Mouse (Mus musculus) CH12.LX (cell line): Measurements from ENCODE around the gene Babam1. TPM values are rescaled to one million over a fixed set of nuclear protein-coding genes. Genes with fewer than 3 reads are reported as not detected.

Source experiments
- DNase-seq: peaks from one replicate; pipeline ENCODE4 v3.0.0-alpha.2; 2013; ENCODE audit errors: extremely low read depth
- H3K27ac ChIP-seq: 2 replicates; pipeline ENCODE4 v1.5.1; 2012; ENCODE audit warnings: low read depth, mild to moderate bottlenecking, control low read depth, moderate library complexity; ENCODE audit not compliant: insufficient read depth
- H3K27me3 ChIP-seq: replicated peaks from 2 replicates; pipeline ENCODE3; 2012; ENCODE audit warnings: inconsistent platforms
- H3K36me3 ChIP-seq, 2 experiments: replicated peaks in 1 of 2; 2 replicates each; pipeline versions ENCODE3 to v1.6.1; 2012; ENCODE audit warnings: inconsistent platforms in 1 of 2, low read length in 1 of 2, mild to moderate bottlenecking in 1 of 2, mixed read lengths in 1 of 2, moderate library complexity in 1 of 2; ENCODE audit not compliant: control insufficient read depth in 1 of 2, insufficient read depth in 1 of 2
- H3K4me1 ChIP-seq, 2 experiments: 2 replicates each; pipeline ENCODE4 v1.6.1; 2012; ENCODE audit warnings: inconsistent platforms in 1 of 2, moderate library complexity in 1 of 2; ENCODE audit not compliant: insufficient read depth in 2 of 2, control insufficient read depth in 1 of 2
- H3K4me2 ChIP-seq: 2 replicates; pipeline ENCODE4 v1.6.1; 2012; ENCODE audit warnings: low read depth, mild to moderate bottlenecking, control low read depth; ENCODE audit not compliant: poor library complexity, insufficient read depth, severe bottlenecking
- H3K4me3 ChIP-seq, 3 experiments: fragments of 150-350 bp in 1 of 3; sonication (generic) in 1 of 3; replicated peaks in 1 of 3; 2 replicates each; pipeline versions ENCODE3 to v1.5.1; 2011 to 2012; ENCODE audit warnings: low read depth in 2 of 3, low read length in 2 of 3, mild to moderate bottlenecking in 2 of 3, moderate library complexity in 2 of 3, control low read depth in 1 of 3, improper control_type of control experiment in 1 of 3, inconsistent platforms in 1 of 3, mixed read lengths in 1 of 3; ENCODE audit not compliant: poor library complexity in 1 of 3
- H3K79me2 ChIP-seq: replicated peaks from 2 replicates; pipeline ENCODE4 v1.6.1; 2012; ENCODE audit warnings: mild to moderate bottlenecking, moderate library complexity; ENCODE audit not compliant: control insufficient read depth, poor library complexity, insufficient read depth, severe bottlenecking; ENCODE audit errors: extremely low read depth
- H3K9ac ChIP-seq: 2 replicates; pipeline ENCODE4 v1.6.1; 2012; ENCODE audit warnings: low read depth, mild to moderate bottlenecking, control low read depth, moderate library complexity; ENCODE audit not compliant: insufficient read depth
- H3K9me3 ChIP-seq: replicated peaks from 2 replicates; pipeline ENCODE3; 2012; ENCODE audit warnings: low read length, inconsistent platforms, mixed read lengths
- BHLHE40 ChIP-seq: IDR thresholded peaks from 2 replicates; pipeline ENCODE4 v1.6.1; 2011; ENCODE audit warnings: mild to moderate bottlenecking, low read depth, low read length, improper control_type of control experiment
- CHD1 ChIP-seq: IDR thresholded peaks from 2 replicates; pipeline ENCODE4 v1.6.1; 2012; ENCODE audit warnings: low read depth, low read length, improper control_type of control experiment, inconsistent platforms
- E2F4 ChIP-seq: IDR thresholded peaks from 2 replicates; pipeline ENCODE4 v1.6.1; 2011; ENCODE audit warnings: low read depth, low read length, improper control_type of control experiment; ENCODE audit not compliant: insufficient replicate concordance
- ELF1 ChIP-seq: IDR thresholded peaks from 2 replicates; pipeline ENCODE4 v1.6.1; 2014; ENCODE audit warnings: low read depth, mild to moderate bottlenecking, inconsistent platforms, low read length, improper control_type of control experiment
- GABPA ChIP-seq: IDR thresholded peaks from 2 replicates; pipeline ENCODE4 v1.6.1; 2012; ENCODE audit warnings: low read depth, low read length, improper control_type of control experiment, inconsistent platforms; ENCODE audit not compliant: insufficient replicate concordance
- HCFC1 ChIP-seq: IDR thresholded peaks from 2 replicates; pipeline ENCODE4 v1.6.1; 2012; ENCODE audit warnings: low read depth, mild to moderate bottlenecking, inconsistent platforms, low read length, improper control_type of control experiment
- IRF4 ChIP-seq: IDR thresholded peaks from 2 replicates; pipeline ENCODE4 v1.6.1; 2014; ENCODE audit warnings: low read depth, mild to moderate bottlenecking, inconsistent platforms, low read length, improper control_type of control experiment
- JUN ChIP-seq: IDR thresholded peaks from 2 replicates; pipeline ENCODE4 v1.6.1; 2011; ENCODE audit warnings: low read depth, mild to moderate bottlenecking, low read length, improper control_type of control experiment, moderate library complexity; ENCODE audit not compliant: insufficient read depth
- JUND ChIP-seq: conservative IDR thresholded peaks from 2 replicates; pipeline ENCODE4 v1.6.1; 2011; ENCODE audit warnings: low read depth, low read length, improper control_type of control experiment
- MAFK ChIP-seq: IDR thresholded peaks from 2 replicates; pipeline ENCODE4 v1.6.1; 2011; ENCODE audit warnings: low read length, improper control_type of control experiment; ENCODE audit not compliant: insufficient replicate concordance
- MEF2A ChIP-seq: IDR thresholded peaks from 2 replicates; pipeline ENCODE4 v1.6.1; 2014; ENCODE audit warnings: low read depth, mild to moderate bottlenecking, inconsistent platforms, low read length, improper control_type of control experiment, borderline replicate concordance
- MYC ChIP-seq: IDR thresholded peaks from 2 replicates; pipeline ENCODE4 v1.6.1; 2011; ENCODE audit warnings: low read depth, mild to moderate bottlenecking, improper control_type of control experiment, low read length
- NELFE ChIP-seq: IDR thresholded peaks from 2 replicates; pipeline ENCODE4 v1.6.1; 2011; ENCODE audit warnings: low read depth, low read length, improper control_type of control experiment
- NRF1 ChIP-seq: IDR thresholded peaks from 2 replicates; pipeline ENCODE4 v1.6.1; 2014; ENCODE audit warnings: low read depth, mild to moderate bottlenecking, inconsistent platforms, low read length, improper control_type of control experiment, moderate library complexity
- PAX5 ChIP-seq: IDR thresholded peaks from 2 replicates; pipeline ENCODE4 v1.6.1; 2012; ENCODE audit warnings: low read length, inconsistent platforms, mixed read lengths
- POLR2A ChIP-seq: IDR thresholded peaks from 2 replicates; pipeline ENCODE4 v1.6.1; 2011; ENCODE audit warnings: low read depth, mild to moderate bottlenecking, improper control_type of control experiment, low read length
- POLR2AphosphoS2 ChIP-seq: IDR thresholded peaks from 2 replicates; pipeline ENCODE4 v1.6.1; 2011; ENCODE audit warnings: low read depth, low read length, improper control_type of control experiment
- RAD21 ChIP-seq: IDR thresholded peaks from 2 replicates; pipeline ENCODE4 v1.6.1; 2011; ENCODE audit warnings: low read depth, mild to moderate bottlenecking, low read length, improper control_type of control experiment, moderate library complexity
- SIN3A ChIP-seq: IDR thresholded peaks from 2 replicates; pipeline ENCODE4 v1.6.1; 2012; ENCODE audit warnings: low read length, improper control_type of control experiment, inconsistent platforms
- SMC3 ChIP-seq: IDR thresholded peaks from 2 replicates; pipeline ENCODE4 v1.6.1; 2011; ENCODE audit warnings: low read depth, low read length, improper control_type of control experiment
- TCF12 ChIP-seq: IDR thresholded peaks from 2 replicates; pipeline ENCODE4 v1.6.1; 2014; ENCODE audit warnings: low read depth, mild to moderate bottlenecking, inconsistent platforms, low read length, improper control_type of control experiment
- USF1 ChIP-seq: IDR thresholded peaks from 2 replicates; pipeline ENCODE4 v1.6.1; 2014; ENCODE audit warnings: low read depth, mild to moderate bottlenecking, inconsistent platforms, low read length, improper control_type of control experiment
- ZMIZ1 ChIP-seq: IDR thresholded peaks from 2 replicates; pipeline ENCODE4 v1.6.1; 2012; ENCODE audit warnings: low read depth, mild to moderate bottlenecking, inconsistent platforms, low read length, improper control_type of control experiment
- ZNF384 ChIP-seq: IDR thresholded peaks from 2 replicates; pipeline ENCODE4 v1.6.1; 2012; ENCODE audit warnings: low read depth, low read length, improper control_type of control experiment, inconsistent platforms
- dilution Hi-C: fragments of 300-500 bp; cut with MboI; formaldehyde crosslinking; loops from 2 replicates; pipeline ENCODE4 v1.14.3; 2020; ENCODE audit warnings: low sequenced_read_pairs; ENCODE audit not compliant: extremely low pct_unique_long_range_greater_than_20kb, extremely low pct_ligation_motif_present
- in situ Hi-C: fragments of 300-500 bp; cut with MboI; formaldehyde crosslinking; loops from 3 replicates; pipeline ENCODE4 v1.14.3; 2019; ENCODE audit warnings: low sequenced_read_pairs, low pct_ligation_motif_present, low pct_unique_long_range_greater_than_20kb, mixed read lengths
- polyA plus RNA-seq: library from polyadenylated mRNA; unstranded; fragments of >175 nt; gene quantifications from 2 replicates; pipeline ENCODE4 v1.2.1, GENCODE M21; 2012; ENCODE audit warnings: low read depth; ENCODE audit not compliant: insufficient read length
- total RNA-seq, 2 experiments: library from RNA; depleted of rRNA; stranded (reverse); fragments of 300-350 nt in 1 of 2; fragments of >200 nt in 1 of 2; gene quantifications; 2 replicates each; pipeline ENCODE4 v1.2.3; 2012 to 2014

Babam1 gene
- total and polyA plus RNA-seq, 3 experiments = 56.7 to 137 (median 67.3) TPM

DNA sequence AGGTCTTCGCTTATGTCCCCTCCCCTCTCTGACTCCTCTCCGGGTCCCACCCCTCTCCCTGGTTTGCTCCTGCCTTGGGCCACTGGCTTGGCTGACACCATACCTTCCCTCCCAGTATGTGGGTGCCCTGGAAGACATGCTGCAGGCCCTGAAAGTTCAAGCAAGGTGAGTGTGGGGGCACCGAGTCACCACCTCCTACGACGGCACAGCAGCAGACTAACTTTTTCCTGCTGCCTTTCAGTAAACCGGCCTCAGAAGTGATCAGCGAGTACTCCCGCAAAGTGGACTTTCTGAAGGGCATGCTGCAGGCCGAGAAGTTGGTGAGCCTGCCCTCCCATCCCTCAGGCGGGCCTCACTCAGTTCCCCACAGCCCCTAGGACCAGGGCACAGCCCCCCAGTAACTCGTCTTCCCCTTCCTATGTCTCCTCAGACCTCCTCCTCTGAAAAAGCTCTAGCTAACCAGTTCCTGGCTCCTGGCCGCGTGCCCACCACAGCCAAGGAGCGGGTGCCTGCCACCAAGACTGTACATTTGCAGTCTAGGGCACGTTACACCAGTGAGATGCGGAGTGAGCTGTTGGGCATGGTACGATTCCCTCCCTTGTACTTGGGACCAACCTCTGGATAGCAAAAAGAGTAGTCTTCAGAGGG is 29.0 kb upstream of the Babam1 start:
- no peak for TF ChIP-seq MAFK
- no peak for TF ChIP-seq E2F4
- no peak for TF ChIP-seq RAD21
- TF ChIP-seq CHD1 = no peak
- TF ChIP-seq JUN = no peak
- no peak for TF ChIP-seq BHLHE40
- no peak for TF ChIP-seq IRF4
- TF ChIP-seq TCF12 = no peak
- TF ChIP-seq USF1 = no peak
- TF ChIP-seq JUND = no peak
- TF ChIP-seq GABPA = no peak
- TF ChIP-seq ZMIZ1 = no peak
- in situ Hi-C loops (no loop called here), dilution Hi-C loops (no loop called here)
- H3K79me2 ChIP-seq = no peaks in the 10 kb centered on the region
- peak overlapping the region; percentile 53 for H3K4me2 ChIP-seq
- no peaks in the 10 kb centered on the region for H3K9me3 ChIP-seq
- H3K27me3 ChIP-seq = no peaks in the 10 kb centered on the region
- no peak for DNase-seq
- peaks cover 18 to 41% of the 10 kb centered on the region in 2 experiments for H3K4me1 ChIP-seq
- H3K36me3 ChIP-seq = peaks cover 11 to 28% of the 10 kb centered on the region in 2 experiments
- peak overlapping the region; percentile 87 for H3K27ac ChIP-seq
- H3K9ac ChIP-seq = peak overlapping the region; percentile 79
- H3K4me3 ChIP-seq = peak overlapping the region; percentile 69 to 79 (median 74)

DNA sequence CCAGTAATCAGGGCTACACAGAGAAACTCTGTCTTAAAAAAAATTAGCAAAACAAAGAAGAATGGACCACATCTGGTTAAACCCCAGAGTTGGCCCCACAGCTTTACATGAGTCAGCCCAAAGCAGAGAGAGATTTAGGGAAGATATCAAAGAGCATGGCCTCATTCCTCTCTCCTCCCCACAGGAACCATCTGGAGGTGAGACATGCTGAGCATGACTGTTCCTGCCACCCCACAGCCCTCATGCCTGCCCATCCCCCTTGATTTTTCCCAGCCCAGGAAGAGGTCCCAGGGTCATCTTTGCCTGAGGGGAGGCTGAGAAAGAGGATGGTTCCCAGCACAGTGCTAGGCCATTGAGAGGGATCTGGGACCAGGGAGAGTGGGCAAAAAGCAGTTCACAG is 28.3 kb upstream of the Babam1 start:
- Histone ChIP-seq H3K27ac (no peak overlapping the region), H3K9ac (no peak overlapping the region), H3K79me2 (no peaks in the 10 kb centered on the region), H3K4me1 (peaks cover 18 to 45% of the 10 kb centered on the region in 2 experiments), H3K4me2 (peak overlapping the region; percentile 53)
- DNase-seq = no peak
- TF ChIP-seq NELFE = no peak
- TF ChIP-seq NRF1 = no peak
- no peak for TF ChIP-seq MYC
- TF ChIP-seq POLR2A = no peak
- no peak for TF ChIP-seq JUN
- TF ChIP-seq ZNF384 = no peak
- no peak for TF ChIP-seq MEF2A
- TF ChIP-seq TCF12 = no peak
- no peak for TF ChIP-seq MAFK
- no peak for TF ChIP-seq JUND
- no peak for TF ChIP-seq BHLHE40
- no peak for TF ChIP-seq HCFC1
- TF ChIP-seq PAX5 = no peak
- TF ChIP-seq CHD1 = no peak
- TF ChIP-seq ELF1 = no peak
- TF ChIP-seq SIN3A = no peak
- no peak for TF ChIP-seq POLR2AphosphoS2
- no peak for TF ChIP-seq SMC3
- no peak for TF ChIP-seq GABPA
- TF ChIP-seq E2F4 = no peak
- TF ChIP-seq, all 38 proteins: peak for 0
- Histone ChIP-seq H3K27me3 (no peaks in the 10 kb centered on the region), H3K36me3 (peaks cover 11 to 32% of the 10 kb centered on the region in 2 experiments), H3K9me3 (no peaks in the 10 kb centered on the region), H3K4me3 (no peak overlapping the region)
- in situ Hi-C loops (no loop called here), dilution Hi-C loops (no loop called here)
